Mouse (Mus musculus): ENCODE data around the gene Uaca. TPM values are rescaled to one million over a fixed set of nuclear protein-coding genes. Genes with fewer than 3 reads are reported as not detected.

The Uaca gene
- polyA plus RNA-seq, 1 experiment, result 13.8 TPM

- Histone ChIP-seq H3K4me1 (ENCODE audit: control insufficient read depth, insufficient read depth, low read length) (peaks cover 4% of the 10 kb centered on the region), H3K4me3 (replicated peaks; ENCODE audit: extremely low read depth, low read depth, low read length) (peak overlapping the region; percentile 2)
- TF ChIP-seq CTCF (IDR thresholded peaks at IDR 0.05; ENCODE audit: insufficient read depth, low read length) (no peak), POLR2A (IDR thresholded peaks at IDR 0.05; ENCODE audit: borderline replicate concordance, extremely low read depth, low read depth, low read length) (no peak; the same call in 1 of the 2 replicates)
- no peak for DNase-seq
- WGBS, result 59% methylated on average over 4 of the region's 4 CpGs
Measured at GRCm38 (mm10) chr9:60865866-60866265, 71.5 kb downstream of the Uaca start.

- no peaks in the 10 kb centered on the region for H3K4me1 ChIP-seq (ENCODE audit: control insufficient read depth, insufficient read depth, low read length)
- no peak for TF ChIP-seq CTCF (IDR thresholded peaks at IDR 0.05; ENCODE audit: insufficient read depth, low read length)
- no peak for TF ChIP-seq POLR2A (IDR thresholded peaks at IDR 0.05; ENCODE audit: borderline replicate concordance, extremely low read depth, low read depth, low read length)
- H3K4me3 ChIP-seq (replicated peaks; ENCODE audit: extremely low read depth, low read depth, low read length), result no peak overlapping the region
- 89% methylated on average over 18 of the region's 18 CpGs for WGBS
- no peak for DNase-seq
Measured at GRCm38 (mm10) chr9:60870451-60870850, 76.1 kb downstream of the Uaca start.

GRCm38 (mm10) chr9:60870919-60871503, 76.7 kb downstream of the Uaca start:
- no peak for TF ChIP-seq POLR2A (IDR thresholded peaks at IDR 0.05; ENCODE audit: borderline replicate concordance, extremely low read depth, low read depth, low read length)
- no peak for TF ChIP-seq CTCF (IDR thresholded peaks at IDR 0.05; ENCODE audit: insufficient read depth, low read length)
- H3K4me1 ChIP-seq (ENCODE audit: control insufficient read depth, insufficient read depth, low read length), result no peaks in the 10 kb centered on the region
- DNase-seq, result no peak
- H3K4me3 ChIP-seq (replicated peaks; ENCODE audit: extremely low read depth, low read depth, low read length), result no peak overlapping the region
- 80% methylated on average over 28 of the region's 28 CpGs for WGBS

- TF ChIP-seq CTCF (IDR thresholded peaks at IDR 0.05; ENCODE audit: insufficient read depth, low read length) (no peak), POLR2A (IDR thresholded peaks at IDR 0.05; ENCODE audit: borderline replicate concordance, extremely low read depth, low read depth, low read length) (no peak)
- Histone ChIP-seq H3K4me1 (ENCODE audit: control insufficient read depth, insufficient read depth, low read length) (no peaks in the 10 kb centered on the region), H3K4me3 (replicated peaks; ENCODE audit: extremely low read depth, low read depth, low read length) (no peak overlapping the region)
- 79% methylated on average over 13 of the region's 13 CpGs for WGBS
- no peak for DNase-seq
Measured at GRCm38 (mm10) chr9:60873257-60874054, 79.1 kb downstream of the Uaca start.

- no peaks in the 10 kb centered on the region for H3K4me1 ChIP-seq (ENCODE audit: control insufficient read depth, insufficient read depth, low read length)
- H3K4me3 ChIP-seq (replicated peaks; ENCODE audit: extremely low read depth, low read depth, low read length), result no peak overlapping the region
- WGBS, result 75% methylated on average over 8 of the region's 8 CpGs
- TF ChIP-seq CTCF (IDR thresholded peaks at IDR 0.05; ENCODE audit: insufficient read depth, low read length) (no peak), POLR2A (IDR thresholded peaks at IDR 0.05; ENCODE audit: borderline replicate concordance, extremely low read depth, low read depth, low read length) (no peak)
- DNase-seq, result no peak
Measured at GRCm38 (mm10) chr9:60874055-60874392, 79.7 kb downstream of the Uaca start.

DNA sequence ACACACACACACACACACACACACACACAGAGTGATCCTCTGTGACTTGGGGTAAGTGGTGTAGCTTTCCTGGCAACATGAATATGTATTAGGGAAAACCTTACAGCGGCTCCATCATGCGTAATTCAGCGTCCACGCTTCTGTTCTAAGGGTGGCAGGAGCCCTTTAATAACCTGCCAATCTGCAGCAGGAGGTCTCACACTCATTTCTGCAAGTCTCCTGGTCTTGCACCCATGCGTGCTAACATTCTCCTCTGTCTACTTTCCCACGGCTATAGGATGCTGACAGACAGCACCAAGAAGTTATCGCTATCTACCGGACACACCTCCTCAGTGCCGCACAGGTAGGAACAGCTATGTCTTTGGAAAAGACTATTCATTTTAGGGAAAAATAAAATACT, 81.7 kb downstream of the Uaca start:
- 96% methylated on average over 9 of the region's 9 CpGs for WGBS
- Histone ChIP-seq H3K4me1 (ENCODE audit: control insufficient read depth, insufficient read depth, low read length) (no peaks in the 10 kb centered on the region), H3K4me3 (replicated peaks; ENCODE audit: extremely low read depth, low read depth, low read length) (no peak overlapping the region)
- TF ChIP-seq POLR2A (IDR thresholded peaks at IDR 0.05; ENCODE audit: borderline replicate concordance, extremely low read depth, low read depth, low read length), result no peak
- TF ChIP-seq CTCF (IDR thresholded peaks at IDR 0.05; ENCODE audit: insufficient read depth, low read length), result no peak
- DNase-seq, result no peak

DNA sequence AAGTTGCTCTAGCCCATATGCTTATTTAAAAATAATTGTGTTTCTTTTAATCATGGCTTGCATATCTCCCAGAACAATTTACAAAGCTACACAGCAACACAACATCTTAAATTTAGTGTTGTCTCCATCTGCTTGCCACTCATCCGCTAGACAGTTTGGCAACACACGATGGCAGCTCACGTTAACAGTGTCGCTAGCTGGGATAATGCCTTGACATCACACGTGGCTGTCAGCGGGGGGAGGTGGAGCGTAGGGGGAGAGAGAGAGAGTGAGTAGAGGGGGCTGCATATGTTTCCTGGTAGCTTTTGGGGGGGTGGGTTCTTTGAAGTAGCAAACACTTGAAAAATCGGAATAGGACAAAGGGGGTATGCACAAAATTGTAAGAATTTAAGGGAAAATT, 82.2 kb downstream of the Uaca start:
- no peak overlapping the region for H3K4me3 ChIP-seq (replicated peaks; ENCODE audit: extremely low read depth, low read depth, low read length)
- no peak for TF ChIP-seq POLR2A (IDR thresholded peaks at IDR 0.05; ENCODE audit: borderline replicate concordance, extremely low read depth, low read depth, low read length)
- WGBS, result 78% methylated on average over 8 of the region's 8 CpGs
- no peaks in the 10 kb centered on the region for H3K4me1 ChIP-seq (ENCODE audit: control insufficient read depth, insufficient read depth, low read length)
- DNase-seq, result no peak

GRCm38 (mm10) chr9:60878051-60878557, 83.8 kb downstream of the Uaca start:
- TF ChIP-seq CTCF (IDR thresholded peaks at IDR 0.05; ENCODE audit: insufficient read depth, low read length) (no peak), POLR2A (IDR thresholded peaks at IDR 0.05; ENCODE audit: borderline replicate concordance, extremely low read depth, low read depth, low read length) (no peak)

DNA sequence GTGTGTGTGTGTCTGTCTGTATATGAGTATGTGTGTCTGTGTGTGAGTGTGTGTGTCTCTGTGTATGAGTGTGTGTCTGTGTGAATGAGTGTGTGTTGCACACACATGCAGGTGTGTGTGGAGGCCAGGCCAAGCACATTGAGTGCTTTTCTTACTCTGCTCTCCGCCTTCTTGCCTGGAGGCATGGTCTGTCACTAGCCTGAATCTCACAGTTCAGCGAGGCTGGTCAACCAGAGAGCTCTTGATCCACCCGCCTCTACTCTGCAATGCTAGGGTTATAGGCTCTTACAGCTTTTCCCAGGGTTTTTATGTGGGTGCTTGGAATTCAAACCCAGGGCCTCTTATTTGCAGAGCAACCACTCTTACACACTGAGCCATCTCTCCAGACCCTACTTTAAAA, 84.3 kb downstream of the Uaca start:
- WGBS, result 59% methylated on average over 3 of the region's 3 CpGs
- TF ChIP-seq CTCF (IDR thresholded peaks at IDR 0.05; ENCODE audit: insufficient read depth, low read length) (no peak), POLR2A (IDR thresholded peaks at IDR 0.05; ENCODE audit: borderline replicate concordance, extremely low read depth, low read depth, low read length) (no peak)
- no peak for DNase-seq
- Histone ChIP-seq H3K4me3 (replicated peaks; ENCODE audit: extremely low read depth, low read depth, low read length) (no peak overlapping the region), H3K4me1 (ENCODE audit: control insufficient read depth, insufficient read depth, low read length) (no peaks in the 10 kb centered on the region)

More at GRCm38 (mm10) chr9:60878051-60878557, 83.8 kb downstream of the Uaca start:
- Histone ChIP-seq H3K4me1 (ENCODE audit: control insufficient read depth, insufficient read depth, low read length) (no peaks in the 10 kb centered on the region), H3K4me3 (replicated peaks; ENCODE audit: extremely low read depth, low read depth, low read length) (no peak overlapping the region)
- DNase-seq, result no peak
- 79% methylated on average over 8 of the region's 8 CpGs for WGBS

DNA sequence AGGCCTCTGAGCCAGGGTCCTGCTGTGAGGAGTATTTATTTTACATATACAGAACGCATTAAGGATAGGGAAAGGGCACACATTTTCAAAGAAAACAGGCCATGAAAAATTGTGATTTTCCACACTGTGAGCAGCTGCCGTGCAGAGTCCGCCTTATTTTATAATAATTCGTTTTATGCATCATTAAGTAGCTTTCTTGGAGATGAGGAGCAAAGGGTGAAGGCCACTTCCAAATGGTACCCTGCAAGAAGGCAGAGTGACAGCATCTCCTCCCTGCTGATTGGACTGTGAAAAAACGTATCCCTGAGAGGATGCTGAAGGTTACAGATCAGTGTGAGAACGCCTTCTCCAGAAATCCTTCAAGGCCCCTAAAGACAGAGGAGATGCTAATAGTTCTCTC, 90.8 kb downstream of the Uaca start:
- TF ChIP-seq CTCF (IDR thresholded peaks at IDR 0.05; ENCODE audit: insufficient read depth, low read length), result no peak
- TF ChIP-seq POLR2A (IDR thresholded peaks at IDR 0.05; ENCODE audit: borderline replicate concordance, extremely low read depth, low read depth, low read length), result no peak
- WGBS, result 89% methylated on average over 6 of the region's 6 CpGs
- no peak for DNase-seq
- no peak overlapping the region for H3K4me3 ChIP-seq (replicated peaks; ENCODE audit: extremely low read depth, low read depth, low read length)
- H3K4me1 ChIP-seq (ENCODE audit: control insufficient read depth, insufficient read depth, low read length), result no peaks in the 10 kb centered on the region; the same call in 1 of the 2 replicates

All from lung, adult 2 months (tissue).